ENCODE assay signal across 19 mouse cellular contexts in the genomic region with DNA sequence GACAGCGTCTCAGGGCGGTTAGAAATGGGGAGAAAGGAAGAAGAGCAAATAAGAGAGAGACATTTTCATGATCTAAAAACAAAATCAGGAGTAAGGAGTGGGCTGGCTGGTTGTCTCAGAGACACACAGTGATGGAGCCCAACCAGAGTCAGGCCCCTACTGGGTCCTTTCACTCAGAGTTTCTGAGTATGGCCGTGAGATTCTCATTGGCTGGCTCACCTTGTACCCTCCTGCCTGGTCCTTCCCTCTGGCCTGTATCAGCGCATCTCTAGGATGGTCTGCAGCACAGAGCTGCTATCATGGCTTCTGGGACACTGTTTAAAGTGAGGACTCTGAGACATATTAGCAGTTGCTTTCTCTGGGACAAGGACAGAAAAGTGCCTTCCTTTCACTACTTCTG. TPM values are rescaled to one million over a fixed set of nuclear protein-coding genes. Genes with fewer than 3 reads are reported as not detected.
"Had no signal": no experiment of that assay in that cellular context is flagged by ENCODE, and none has a peak within 500 bp of the region (broad histone marks: within the 10 kb centered on the region; RNA-seq: fewer than 3 reads in every experiment).

No protein-coding gene starts in this region.

- ATAC-seq: liver, postnatal 0 days; midbrain, embryonic 16.5 days had no signal

- H3K27ac ChIP-seq: limb, embryonic 12.5 days; liver, embryonic 13.5 days; lung, embryonic 15.5 days; macrophage; midbrain, embryonic 12.5 days; neural tube, embryonic 13.5 days; stomach, embryonic 15.5 days had no signal

- H3K4me3 ChIP-seq: limb, embryonic 12.5 days; liver, embryonic 13.5 days; lung, embryonic 15.5 days; midbrain, embryonic 12.5 days; neural tube, embryonic 13.5 days; stomach, embryonic 15.5 days had no signal

- H3K27me3 ChIP-seq: liver, embryonic 13.5 days; lung, embryonic 15.5 days; neural tube, embryonic 13.5 days; stomach, embryonic 15.5 days had no signal

- DNase-seq: kidney, postnatal 10 days; kidney, postnatal 4 days; liver; liver, embryonic 13.5 days; liver, postnatal 0 days; lung, postnatal 14 days; right cerebral cortex, postnatal 14 days; thymus, adult 2 months; thymus, postnatal 25 days had no signal

- H3K4me1 ChIP-seq: liver, embryonic 13.5 days had no signal

RNA-seq across cellular contexts. Expression of a gene that starts 40.6 kb away (rescaled TPM):
- total RNA-seq: megakaryocyte-erythroid progenitor cell, adult 5-6 weeks had no signal
- polyA plus RNA-seq: limb, embryonic 12.5 days; liver, embryonic 13.5 days; liver, postnatal 0 days; lung, embryonic 15.5 days; macrophage; midbrain, embryonic 12.5 days; midbrain, embryonic 16.5 days; neural tube, embryonic 13.5 days; spleen, adult 2 months; stomach, embryonic 15.5 days; testis, adult 2 months had no signal
